Mouse (Mus musculus): ENCODE measurements around the gene Fgfr2. TPM values are rescaled to one million over a fixed set of nuclear protein-coding genes. Genes with fewer than 3 reads are reported as not detected.

Fgfr2 gene
- polyA plus RNA-seq, 1 experiment from 2014 or later = 123 TPM

DNA sequence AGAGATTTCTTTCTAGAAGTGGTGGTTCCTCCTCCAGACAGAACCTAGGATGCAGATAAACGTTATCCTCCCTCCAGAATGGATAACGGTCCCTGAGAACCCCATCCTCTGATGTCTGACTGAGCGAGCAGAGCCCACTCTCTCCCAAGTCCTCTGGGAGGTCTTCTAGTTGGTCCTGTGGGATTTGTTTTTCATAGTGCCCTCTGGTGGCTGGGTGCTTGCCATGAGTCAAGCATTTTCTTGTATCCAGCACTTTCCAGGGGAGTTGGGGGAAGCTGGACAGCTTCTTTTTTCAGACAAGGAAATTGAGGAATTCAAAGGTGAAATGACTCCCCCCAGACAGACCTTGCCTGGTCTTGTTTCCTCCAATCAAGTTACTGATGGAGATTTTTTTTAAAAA, 651.8 kb downstream of the Fgfr2 start:
- Histone ChIP-seq H3K27me3 (no peaks in the 10 kb centered on the region), H3K4me3 (no peak overlapping the region), H3K4me1 (peaks cover 5% of the 10 kb centered on the region; the same call in 1 of the 2 replicates), H3K36me3 (no peaks in the 10 kb centered on the region), H3K9ac (no peak overlapping the region), H3K4me2 (replicated peaks) (no peak overlapping the region), H3K27ac (no peak overlapping the region), H3K9me3 (no peaks in the 10 kb centered on the region)
- 54% methylated on average over 3 of the region's 3 CpGs for WGBS
- ATAC-seq (ENCODE audit: low FRiP score, low read depth) = no peak

DNA sequence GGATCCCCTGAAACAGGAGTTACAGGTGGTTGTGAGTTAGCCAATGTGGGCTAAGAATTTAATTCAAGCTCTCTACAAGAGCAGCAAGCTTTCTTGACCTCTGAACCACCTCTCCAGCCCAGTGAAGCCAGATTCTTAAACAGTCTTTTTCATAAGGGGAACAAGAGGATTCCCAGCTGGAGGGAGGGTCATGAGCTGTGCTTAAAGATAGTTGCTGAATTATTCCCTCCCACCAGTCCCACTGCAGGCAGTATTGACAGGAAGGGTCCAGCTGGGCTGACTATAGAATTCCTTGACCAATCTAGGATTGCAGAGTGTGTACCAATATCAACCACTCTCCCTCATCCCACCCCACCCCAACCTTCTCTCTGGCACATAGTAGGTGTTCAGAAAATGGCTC, 654.8 kb downstream of the Fgfr2 start:
- peaks cover 5% of the 10 kb centered on the region; the same call in 1 of the 2 replicates for H3K4me1 ChIP-seq
- no peak for ATAC-seq (ENCODE audit: low FRiP score, low read depth)
- no peaks in the 10 kb centered on the region for H3K9me3 ChIP-seq
- no peak overlapping the region for H3K27ac ChIP-seq
- H3K4me2 ChIP-seq (replicated peaks) = no peak overlapping the region
- no peaks in the 10 kb centered on the region; the same call in 1 of the 2 replicates for H3K27me3 ChIP-seq
- no peak overlapping the region for H3K4me3 ChIP-seq
- H3K36me3 ChIP-seq = no peaks in the 10 kb centered on the region
- no peak overlapping the region for H3K9ac ChIP-seq

DNA sequence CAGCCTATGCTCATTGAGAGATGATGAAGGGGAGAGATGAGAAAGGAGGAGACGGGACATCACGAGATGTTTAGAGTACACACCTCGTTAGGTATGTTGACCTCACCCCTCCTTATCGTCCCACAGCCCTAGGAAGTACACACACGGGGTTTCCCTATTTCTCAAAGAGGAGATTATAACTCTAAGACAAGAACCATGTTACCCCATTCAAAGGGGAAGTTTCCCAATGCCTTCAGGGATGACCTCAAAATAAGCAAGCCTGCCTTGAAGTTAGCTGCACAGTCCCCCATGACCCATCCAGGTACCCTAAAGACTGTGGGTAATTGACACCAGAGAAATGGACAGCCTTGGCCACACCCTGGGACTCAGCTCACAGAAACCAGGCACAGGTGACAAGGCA, 657.3 kb downstream of the Fgfr2 start:
- Histone ChIP-seq H3K4me1 (peaks cover 5% of the 10 kb centered on the region; the same call in 1 of the 2 replicates), H3K9ac (no peak overlapping the region), H3K36me3 (no peaks in the 10 kb centered on the region), H3K4me2 (replicated peaks) (no peak overlapping the region), H3K27me3 (no peaks in the 10 kb centered on the region; the same call in 1 of the 2 replicates), H3K4me3 (no peak overlapping the region), H3K27ac (no peak overlapping the region), H3K9me3 (no peaks in the 10 kb centered on the region)
- WGBS = 88% methylated on average over 5 of the region's 5 CpGs
- no peak for ATAC-seq (ENCODE audit: low FRiP score, low read depth)

DNA sequence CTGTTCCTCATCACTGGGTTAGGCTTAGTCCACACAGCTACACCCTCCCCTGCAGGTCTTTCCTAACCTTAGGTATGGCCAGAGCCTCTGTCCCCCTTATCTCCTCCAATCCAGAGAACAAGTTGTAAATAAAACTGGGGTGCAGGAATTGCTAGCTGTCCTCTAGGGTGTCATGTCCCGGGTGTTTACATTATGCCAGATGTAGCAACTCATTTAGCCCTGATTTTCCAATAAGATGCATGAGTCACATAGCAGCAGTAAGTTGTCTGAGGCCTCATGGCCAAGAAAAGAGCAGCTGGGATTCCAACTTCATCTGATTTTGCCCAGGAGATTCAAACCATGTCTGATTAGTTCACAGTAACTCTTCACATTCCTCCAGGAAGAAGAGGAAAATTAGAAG, 658.3 kb downstream of the Fgfr2 start:
- ATAC-seq (ENCODE audit: low FRiP score, low read depth) = no peak
- Histone ChIP-seq H3K27me3 (no peaks in the 10 kb centered on the region; the same call in 1 of the 2 replicates), H3K4me1 (peaks cover 5% of the 10 kb centered on the region; the same call in 1 of the 2 replicates), H3K4me3 (no peak overlapping the region), H3K27ac (no peak overlapping the region), H3K4me2 (replicated peaks) (no peak overlapping the region), H3K36me3 (no peaks in the 10 kb centered on the region), H3K9ac (no peak overlapping the region), H3K9me3 (no peaks in the 10 kb centered on the region)
- WGBS = 72% methylated on average over 1 of the region's 1 CpGs

DNA sequence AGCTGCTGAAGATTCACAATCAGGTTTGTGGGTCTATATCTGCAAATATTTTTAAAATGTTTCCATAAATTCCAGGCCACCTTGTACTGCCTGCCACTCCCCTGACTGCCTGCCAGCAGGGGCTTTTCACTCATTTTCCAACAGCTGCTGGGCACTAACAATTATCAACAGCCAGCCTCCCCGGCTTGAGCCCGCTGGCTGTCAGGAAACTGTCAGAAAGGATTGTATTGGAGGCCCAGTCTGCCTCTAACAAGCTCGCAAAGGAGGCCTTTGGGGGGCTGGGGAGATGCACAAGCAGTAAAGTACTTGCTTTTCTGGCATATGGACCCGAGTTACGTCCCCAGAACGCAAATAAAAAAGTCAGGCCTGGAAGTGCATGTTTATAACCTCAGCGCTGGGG, 664.7 kb downstream of the Fgfr2 start:
- H3K36me3 ChIP-seq = no peaks in the 10 kb centered on the region
- H3K4me3 ChIP-seq = no peak overlapping the region
- ATAC-seq (ENCODE audit: low FRiP score, low read depth) = peak; percentile 56; the same call in 1 of the 2 replicates
- no peak overlapping the region for H3K9ac ChIP-seq
- no peaks in the 10 kb centered on the region for H3K27me3 ChIP-seq
- H3K4me2 ChIP-seq (replicated peaks) = no peak overlapping the region
- no peaks in the 10 kb centered on the region for H3K9me3 ChIP-seq
- H3K4me1 ChIP-seq = peaks cover 22% of the 10 kb centered on the region
- WGBS = 12% methylated on average over 7 of the region's 7 CpGs
- H3K27ac ChIP-seq = 0 out of 2 replicates have a peak overlapping the region, but pooled peaks have one; percentile 39

DNA sequence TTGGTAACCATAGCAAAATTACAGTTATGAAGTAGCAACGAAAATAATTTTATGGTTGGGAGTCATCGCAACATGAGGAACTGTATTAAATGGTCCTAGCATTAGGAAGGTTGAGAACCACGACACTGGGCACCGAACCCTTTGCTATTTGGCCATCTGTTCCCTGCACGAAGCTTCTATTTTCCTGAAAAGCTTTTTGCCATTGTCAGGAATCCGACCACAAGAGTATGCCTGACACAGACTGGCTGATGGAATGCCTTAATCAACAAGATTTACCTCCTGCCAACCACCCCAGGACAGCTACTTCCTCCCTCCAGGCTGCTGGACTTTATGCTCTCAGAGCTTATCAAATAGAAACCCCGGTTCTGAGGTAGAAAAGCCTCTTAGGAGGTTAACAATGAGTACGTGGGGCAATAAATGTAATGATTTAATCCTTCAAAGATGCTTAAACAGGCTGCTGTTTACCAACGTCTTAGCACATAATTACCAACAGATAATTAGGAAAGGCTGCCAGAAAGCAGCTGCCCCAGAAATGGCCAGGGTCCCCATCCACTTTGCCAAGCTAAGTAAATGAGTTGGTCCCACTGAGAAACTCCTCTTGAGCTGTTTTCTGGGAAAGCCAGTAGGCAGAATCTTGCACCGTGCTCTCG, 668.0 kb downstream of the Fgfr2 start:
- no peak overlapping the region for H3K27ac ChIP-seq
- no peak for ATAC-seq (ENCODE audit: low FRiP score, low read depth)
- H3K9ac ChIP-seq = no peak overlapping the region
- no peaks in the 10 kb centered on the region for H3K36me3 ChIP-seq
- H3K4me1 ChIP-seq = peaks cover 22% of the 10 kb centered on the region
- H3K4me3 ChIP-seq = no peak overlapping the region
- WGBS = 28% methylated on average over 11 of the region's 11 CpGs
- no peak overlapping the region for H3K4me2 ChIP-seq (replicated peaks)
- H3K9me3 ChIP-seq = no peaks in the 10 kb centered on the region
- no peaks in the 10 kb centered on the region for H3K27me3 ChIP-seq

DNA sequence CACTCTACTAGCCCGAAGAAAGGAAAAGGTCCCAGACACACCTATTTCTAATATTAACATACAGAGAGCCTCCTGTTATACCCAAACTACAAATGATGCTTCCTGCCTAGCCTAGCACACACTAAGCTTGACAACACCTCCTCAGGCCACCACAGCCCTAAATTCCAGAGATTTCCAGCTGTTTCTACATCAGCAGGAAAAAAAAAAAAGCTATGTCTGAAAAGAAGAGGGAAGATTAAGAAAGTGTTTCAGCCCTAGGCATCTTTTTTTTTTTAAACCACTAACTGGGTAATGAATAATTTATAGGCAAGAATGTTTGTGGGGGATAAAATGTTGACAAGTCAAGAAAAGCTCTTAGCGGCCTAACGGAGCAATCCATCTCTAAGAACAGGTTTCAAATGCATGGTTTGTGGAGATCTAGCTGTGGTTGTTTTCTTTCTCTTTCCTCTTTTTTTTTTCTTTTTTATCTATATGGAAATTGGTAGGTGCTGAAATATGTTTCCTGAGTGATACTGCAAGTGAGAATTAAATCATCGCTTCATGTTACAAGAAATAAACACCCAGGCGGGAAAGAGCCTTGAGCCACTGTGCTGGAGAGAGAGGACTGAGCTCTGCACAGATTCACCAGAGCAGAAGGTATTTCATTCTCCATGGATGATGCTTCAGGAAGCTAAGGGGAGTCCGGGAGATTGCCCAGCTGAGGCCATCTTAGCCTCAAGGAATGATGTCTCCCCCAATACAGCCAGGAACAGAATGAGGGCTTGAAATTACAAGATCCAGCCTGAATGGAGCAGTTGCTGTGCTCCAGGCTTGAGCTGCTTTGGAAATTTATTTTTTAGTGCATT, 673.0 kb downstream of the Fgfr2 start:
- Histone ChIP-seq H3K4me3 (no peak overlapping the region), H3K4me2 (replicated peaks) (no peak overlapping the region), H3K36me3 (no peaks in the 10 kb centered on the region), H3K9ac (no peak overlapping the region), H3K27ac (no peak overlapping the region), H3K4me1 (peaks cover 7% of the 10 kb centered on the region; the same call in 1 of the 2 replicates), H3K27me3 (no peaks in the 10 kb centered on the region), H3K9me3 (no peaks in the 10 kb centered on the region)
- 73% methylated on average over 6 of the region's 6 CpGs for WGBS
- no peak for ATAC-seq (ENCODE audit: low FRiP score, low read depth)

DNA sequence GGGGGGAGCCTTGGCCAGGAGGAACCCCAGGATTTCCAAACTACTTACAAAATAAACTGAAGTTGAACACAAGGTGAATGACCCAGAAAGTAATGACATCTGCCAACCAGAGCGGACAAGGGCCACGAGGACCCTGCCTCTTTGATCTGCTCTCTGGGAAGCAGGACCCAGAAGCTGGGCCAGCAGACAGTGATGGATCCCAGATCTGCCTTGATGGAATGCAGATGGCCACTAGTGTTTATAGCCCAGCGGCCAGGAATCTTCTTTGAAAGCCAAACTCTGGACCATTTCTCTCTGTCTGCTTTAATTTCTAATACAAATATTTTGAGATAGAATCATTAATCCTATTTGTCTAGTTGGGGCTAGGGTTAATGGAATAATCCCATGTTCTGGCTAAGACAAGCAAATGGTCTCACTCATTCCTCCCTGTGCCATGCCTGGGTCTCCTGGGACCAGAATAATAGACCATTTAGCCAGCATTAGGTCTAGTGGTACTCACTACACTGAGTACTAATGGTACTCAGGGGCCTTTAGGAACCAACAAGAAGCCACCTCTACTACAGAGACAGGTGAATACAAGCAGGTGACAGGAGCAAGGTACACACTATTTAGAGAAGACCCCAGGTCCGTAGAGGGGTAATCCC, 674.5 kb downstream of the Fgfr2 start:
- no peak overlapping the region for H3K4me2 ChIP-seq (replicated peaks)
- H3K4me3 ChIP-seq = no peak overlapping the region
- H3K27ac ChIP-seq = no peak overlapping the region
- no peaks in the 10 kb centered on the region for H3K9me3 ChIP-seq
- no peak for ATAC-seq (ENCODE audit: low FRiP score, low read depth)
- WGBS = 37% methylated on average over 4 of the region's 4 CpGs
- H3K27me3 ChIP-seq = no peaks in the 10 kb centered on the region
- H3K9ac ChIP-seq = no peak overlapping the region
- H3K4me1 ChIP-seq = peaks cover 10% of the 10 kb centered on the region
- H3K36me3 ChIP-seq = no peaks in the 10 kb centered on the region

DNA sequence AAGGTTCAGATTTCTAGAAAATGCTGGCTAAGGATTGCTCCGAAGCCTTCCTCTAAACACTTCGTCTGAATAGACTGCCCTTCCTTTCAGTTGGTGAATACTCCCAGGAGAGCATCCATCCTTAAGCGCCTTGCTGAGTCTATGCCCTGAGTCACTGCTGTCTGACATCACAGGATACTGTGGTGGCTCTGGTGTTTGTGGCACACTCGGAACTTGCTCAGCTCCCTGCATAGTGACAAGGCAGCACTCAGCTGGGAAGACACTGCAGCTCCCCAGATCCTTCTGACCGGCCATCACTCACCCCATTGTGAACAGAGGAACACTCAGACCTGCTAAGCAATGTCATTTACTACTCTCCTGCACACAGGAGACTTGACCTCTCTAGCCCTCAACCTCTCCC, 675.6 kb downstream of the Fgfr2 start:
- H3K4me2 ChIP-seq (replicated peaks) = no peak overlapping the region
- no peak overlapping the region for H3K4me3 ChIP-seq
- 85% methylated on average over 5 of the region's 5 CpGs for WGBS
- H3K27ac ChIP-seq = no peak overlapping the region
- H3K9ac ChIP-seq = no peak overlapping the region
- ATAC-seq (ENCODE audit: low FRiP score, low read depth) = no peak
- no peaks in the 10 kb centered on the region for H3K27me3 ChIP-seq
- H3K36me3 ChIP-seq = no peaks in the 10 kb centered on the region
- no peaks in the 10 kb centered on the region for H3K9me3 ChIP-seq
- H3K4me1 ChIP-seq = peaks cover 16% of the 10 kb centered on the region

DNA sequence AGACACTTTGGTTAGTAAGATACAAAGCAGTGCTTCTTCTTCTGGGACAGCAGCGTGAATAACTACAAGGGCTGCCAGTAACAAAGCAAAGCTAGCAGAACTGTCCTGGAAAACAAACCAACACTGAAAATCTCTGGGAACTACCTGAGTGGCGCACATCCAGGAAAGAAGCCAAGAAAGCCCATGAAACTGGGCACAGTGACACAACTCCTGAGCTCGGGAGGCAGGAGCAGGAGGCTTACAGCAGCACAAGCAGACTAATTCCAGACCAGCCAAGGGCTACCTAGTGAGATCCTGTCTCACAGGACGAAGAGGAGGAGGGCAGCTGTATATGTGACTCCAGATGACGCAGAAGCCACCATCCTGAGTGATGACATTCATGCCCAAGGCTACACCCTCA, 676.3 kb downstream of the Fgfr2 start:
- no peaks in the 10 kb centered on the region for H3K27me3 ChIP-seq
- H3K36me3 ChIP-seq = no peaks in the 10 kb centered on the region
- H3K4me1 ChIP-seq = peaks cover 16% of the 10 kb centered on the region
- H3K27ac ChIP-seq = no peak overlapping the region
- ATAC-seq (ENCODE audit: low FRiP score, low read depth) = no peak
- no peak overlapping the region for H3K4me3 ChIP-seq
- no peak overlapping the region for H3K4me2 ChIP-seq (replicated peaks)
- H3K9ac ChIP-seq = no peak overlapping the region
- WGBS = 71% methylated on average over 5 of the region's 5 CpGs
- no peaks in the 10 kb centered on the region for H3K9me3 ChIP-seq

DNA sequence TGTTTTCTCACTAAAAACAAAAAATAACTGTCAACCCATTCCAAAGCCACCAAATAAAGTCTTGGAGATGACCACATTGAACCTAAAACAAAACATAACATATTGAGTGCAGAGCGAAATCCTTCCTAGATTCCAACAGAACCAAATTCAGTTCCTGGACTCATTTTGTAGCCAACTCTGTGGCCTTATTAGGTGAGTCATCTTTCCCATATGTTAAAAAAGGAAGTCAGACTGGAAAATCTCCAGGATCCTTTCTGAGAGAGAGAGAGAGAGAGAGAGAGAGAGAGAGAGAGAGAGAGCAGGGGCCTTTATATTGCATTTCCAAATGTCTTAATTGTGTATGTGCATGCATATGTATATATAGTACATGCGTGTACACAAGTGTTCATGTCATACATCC, 678.9 kb downstream of the Fgfr2 start:
- no peak overlapping the region for H3K4me3 ChIP-seq
- WGBS = 87% methylated on average over 2 of the region's 2 CpGs
- H3K9me3 ChIP-seq = no peaks in the 10 kb centered on the region
- no peaks in the 10 kb centered on the region for H3K27me3 ChIP-seq
- H3K4me2 ChIP-seq (replicated peaks) = no peak overlapping the region
- H3K9ac ChIP-seq = no peak overlapping the region
- H3K27ac ChIP-seq = 0 out of 2 replicates have a peak overlapping the region, but pooled peaks have one; percentile 40
- no peaks in the 10 kb centered on the region for H3K36me3 ChIP-seq
- H3K4me1 ChIP-seq = peaks cover 9% of the 10 kb centered on the region
- ATAC-seq (ENCODE audit: low FRiP score, low read depth) = no peak

DNA sequence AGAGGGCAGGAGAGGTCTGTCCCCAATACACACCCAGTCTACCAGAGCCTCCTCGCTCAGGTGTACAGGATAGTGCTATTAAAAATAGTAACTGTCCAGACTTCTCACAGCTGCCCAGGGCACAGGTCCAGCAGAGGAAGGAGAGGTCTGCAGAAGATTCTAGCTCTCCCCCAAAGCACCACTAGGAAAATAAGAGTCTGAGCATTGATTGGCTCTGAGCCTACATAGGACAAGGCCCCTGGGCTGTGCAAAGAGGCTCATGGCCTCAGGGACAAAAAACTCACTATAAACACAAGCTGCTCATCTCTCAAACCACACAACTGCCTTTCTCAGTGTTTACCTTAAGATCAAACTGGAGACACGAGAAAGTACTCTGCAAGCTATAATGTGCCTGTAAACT, 679.4 kb downstream of the Fgfr2 start:
- ATAC-seq (ENCODE audit: low FRiP score, low read depth) = peak; percentile 32; the same call in 1 of the 2 replicates
- Histone ChIP-seq H3K27me3 (no peaks in the 10 kb centered on the region), H3K27ac (peak overlapping the region; percentile 40; the same call in 1 of the 2 replicates), H3K36me3 (no peaks in the 10 kb centered on the region), H3K9me3 (no peaks in the 10 kb centered on the region), H3K4me3 (no peak overlapping the region), H3K4me2 (replicated peaks) (no peak overlapping the region), H3K9ac (no peak overlapping the region), H3K4me1 (peaks cover 9% of the 10 kb centered on the region)
- WGBS = 42% methylated on average over 2 of the region's 2 CpGs
